16 mouse cellular contexts compared by ENCODE assay signal in genomic region chr5:35029303-35029702, GRCm38 (mm10). TPM values are rescaled to one million over a fixed set of nuclear protein-coding genes. Genes with fewer than 3 reads are reported as not detected.
"Had no signal": no experiment of that assay in that cellular context is flagged by ENCODE, and none has a peak within 500 bp of the region (broad histone marks: within the 10 kb centered on the region; RNA-seq: fewer than 3 reads in every experiment).

No protein-coding gene starts in this region.

- H3K4me3 ChIP-seq: limb, embryonic 12.5 days; limb, embryonic 15.5 days had no signal

- H3K9me3 ChIP-seq: limb, embryonic 12.5 days; limb, embryonic 15.5 days had no signal

- H3K4me1 ChIP-seq: limb, embryonic 12.5 days; limb, embryonic 15.5 days had no signal

- H3K27ac ChIP-seq: kidney, postnatal 0 days; limb, embryonic 12.5 days; limb, embryonic 15.5 days; liver, embryonic 14.5 days; stomach, postnatal 0 days had no signal

- H3K27me3 ChIP-seq: limb, embryonic 12.5 days; limb, embryonic 15.5 days had no signal

- DNase-seq: kidney, adult 2 months; kidney, postnatal 25 days; left cerebral cortex, postnatal 4 days; lung, adult 2 months; lung, postnatal 14 days; lung, postnatal 4 days; midbrain, embryonic 14.5 days; thymus, adult 2 months; thymus, postnatal 14 days; thymus, postnatal 4 days had no signal

RNA-seq across cellular contexts. Expression of gene Dok7, which starts 27.3 kb away (rescaled TPM):
- total RNA-seq: megakaryocyte-erythroid progenitor cell, adult 5-6 weeks had no signal
